In the genomic region with DNA sequence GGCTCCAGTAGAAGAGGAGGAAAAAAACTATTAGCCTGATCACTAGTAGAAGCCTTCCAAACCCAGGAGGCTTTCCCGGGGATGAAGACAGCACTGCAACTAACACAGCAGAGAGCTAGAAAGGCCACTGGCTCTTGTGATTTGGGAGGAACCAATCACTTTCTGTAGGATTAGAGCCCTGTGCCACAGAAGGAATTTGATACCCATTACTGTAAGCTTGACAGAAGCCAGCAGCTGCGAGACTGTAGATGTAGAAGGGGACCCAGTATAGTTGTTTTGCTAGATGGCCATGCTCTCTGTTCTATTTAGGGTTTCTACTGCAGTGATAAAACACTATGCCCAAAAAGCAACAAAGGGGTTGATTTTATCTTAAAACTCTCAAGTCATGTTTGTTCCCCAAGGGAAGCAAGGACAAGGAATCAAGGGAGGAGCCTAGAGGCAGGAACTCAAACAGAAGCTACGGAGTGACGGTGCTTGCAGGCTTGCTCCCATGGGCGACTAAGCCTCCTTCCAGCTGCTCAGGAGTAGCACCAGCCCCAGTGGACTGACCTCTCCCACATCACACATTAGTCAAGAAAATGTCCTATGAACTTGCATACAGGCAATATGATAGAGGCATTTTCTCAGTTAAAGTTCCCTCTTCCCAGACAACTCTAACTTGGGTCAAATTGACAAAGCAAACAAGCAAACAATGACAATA, we compare ENCODE assay signal across 29 mouse cellular contexts. TPM values are rescaled to one million over a fixed set of nuclear protein-coding genes. Genes with fewer than 3 reads are reported as not detected.
DNase-seq lines count a peak whose midpoint lies in the region; ATAC-seq and TF ChIP-seq lines count a peak whose summit lies in the region.
"Had no signal": no experiment of that assay in that cellular context is flagged by ENCODE, and none has a peak within 500 bp of the region (broad histone marks: within the 10 kb centered on the region; RNA-seq: fewer than 3 reads in every experiment).

No protein-coding gene starts in this region.

- no peak overlapping the region for H3K4me3 ChIP-seq in limb, embryonic 11.5 days (ENCODE audit: low read depth, low read length)
- no peak overlapping the region for H3K4me3 ChIP-seq in limb, embryonic 10.5 days
- H3K4me3 ChIP-seq in limb, embryonic 12.5 days (replicated peaks), result no peak overlapping the region
- no peak overlapping the region for H3K4me3 ChIP-seq in myocyte
- H3K4me3 ChIP-seq in left cerebral cortex, adult 2 months, result no peak overlapping the region
- H3K4me3 ChIP-seq: embryonic facial prominence, embryonic 13.5 days; heart, embryonic 12.5 days; heart, embryonic 15.5 days; hindbrain, embryonic 10.5 days; hindbrain, embryonic 13.5 days; intestine, embryonic 15.5 days had no signal

- WGBS in limb, embryonic 11.5 days, result 61% methylated on average over 5 of the region's 5 CpGs
- WGBS in limb, embryonic 10.5 days, result 70% methylated on average over 5 of the region's 5 CpGs
- WGBS in limb, embryonic 12.5 days, result 59% methylated on average over 5 of the region's 5 CpGs

- no peaks in the 10 kb centered on the region for H3K9me3 ChIP-seq in limb, embryonic 11.5 days (ENCODE audit: control insufficient read depth, low read length)
- no peaks in the 10 kb centered on the region for H3K9me3 ChIP-seq in limb, embryonic 10.5 days (replicated peaks)
- H3K9me3 ChIP-seq in limb, embryonic 12.5 days, result no peaks in the 10 kb centered on the region
- H3K9me3 ChIP-seq: embryonic facial prominence, embryonic 13.5 days; G1E; heart, embryonic 12.5 days; heart, embryonic 15.5 days; hindbrain, embryonic 10.5 days; hindbrain, embryonic 13.5 days; intestine, embryonic 15.5 days had no signal

- DNase-seq in embryo, embryonic 11 days, result peak; percentile 18
- DNase-seq in embryo, embryonic 10.5 days (ENCODE audit: low spot score), result no peak
- peak; percentile 25 for DNase-seq in limb, embryonic 11.5 days (ENCODE audit: low spot score)
- DNase-seq in limb, embryonic 10.5 days (ENCODE audit: low spot score), result no peak
- DNase-seq in left cerebral cortex, adult 2 months (ENCODE audit: extremely low spot score in 1 of 2, low spot score in 2 of 2), result no peak
- no peak for DNase-seq in cerebellum, adult 9-10 months
- DNase-seq: adrenal gland, adult 2 months; adrenal gland, postnatal 14 days; cerebellum, adult 11 months; cerebellum, adult 2 months; cerebellum, postnatal 14 days; forebrain, postnatal 0 days; gastrocnemius, postnatal 25 days; heart, adult 18-20 months; heart, postnatal 10 days; heart, postnatal 36 days had no signal

- TF ChIP-seq POLR2A in myocyte (IDR thresholded peaks at IDR 0.05; ENCODE audit: insufficient read length, low read depth), result no peak

- no peak overlapping the region for H3K9ac ChIP-seq in limb, embryonic 11.5 days (ENCODE audit: low read length)
- H3K9ac ChIP-seq in limb, embryonic 12.5 days (replicated peaks), result no peak overlapping the region
- H3K9ac ChIP-seq: embryonic facial prominence, embryonic 13.5 days; forebrain, postnatal 0 days; heart, embryonic 12.5 days; heart, embryonic 15.5 days; hindbrain, embryonic 13.5 days; intestine, embryonic 15.5 days had no signal

- H3K27me3 ChIP-seq in limb, embryonic 11.5 days (ENCODE audit: control insufficient read depth, insufficient read depth, low read length), result no peaks in the 10 kb centered on the region
- H3K27me3 ChIP-seq in limb, embryonic 10.5 days (ENCODE audit: low read depth, poor library complexity, severe bottlenecking), result no peaks in the 10 kb centered on the region
- H3K27me3 ChIP-seq in limb, embryonic 12.5 days, result no peaks in the 10 kb centered on the region
- no peaks in the 10 kb centered on the region for H3K27me3 ChIP-seq in myocyte (ENCODE audit: control insufficient read depth, insufficient read depth, insufficient read length)
- H3K27me3 ChIP-seq: CH12.LX; embryonic facial prominence, embryonic 13.5 days; heart, embryonic 12.5 days; heart, embryonic 15.5 days; hindbrain, embryonic 13.5 days; intestine, embryonic 15.5 days had no signal

- no peaks in the 10 kb centered on the region for H3K4me1 ChIP-seq in limb, embryonic 11.5 days (ENCODE audit: control insufficient read depth, insufficient read depth, low read length)
- peaks cover 3% of the 10 kb centered on the region; the same call in 1 of the 2 replicates for H3K4me1 ChIP-seq in limb, embryonic 10.5 days
- H3K4me1 ChIP-seq in limb, embryonic 12.5 days (replicated peaks), result no peaks in the 10 kb centered on the region
- H3K4me1 ChIP-seq: embryonic facial prominence, embryonic 13.5 days; heart, embryonic 12.5 days; heart, embryonic 15.5 days; intestine, embryonic 15.5 days had no signal

- no peaks in the 10 kb centered on the region for H3K36me3 ChIP-seq in limb, embryonic 11.5 days (ENCODE audit: control insufficient read depth, insufficient read depth, low read length)
- no peaks in the 10 kb centered on the region for H3K36me3 ChIP-seq in limb, embryonic 10.5 days
- H3K36me3 ChIP-seq in limb, embryonic 12.5 days, result no peaks in the 10 kb centered on the region
- no peaks in the 10 kb centered on the region for H3K36me3 ChIP-seq in myocyte (ENCODE audit: control insufficient read depth, insufficient read depth)
- H3K36me3 ChIP-seq: embryonic facial prominence, embryonic 13.5 days; G1E; heart, embryonic 12.5 days; heart, embryonic 15.5 days; hindbrain, embryonic 10.5 days; hindbrain, embryonic 13.5 days; intestine, embryonic 15.5 days had no signal

- H3ac ChIP-seq in myocyte (ENCODE audit: control insufficient read depth, insufficient read length), result no peak overlapping the region

- H3K79me2 ChIP-seq in myocyte (ENCODE audit: control insufficient read depth, insufficient read depth), result no peaks in the 10 kb centered on the region

- no peak overlapping the region for H3K4me2 ChIP-seq in limb, embryonic 11.5 days (ENCODE audit: low read depth, severe bottlenecking)
- no peak overlapping the region for H3K4me2 ChIP-seq in limb, embryonic 12.5 days
- H3K4me2 ChIP-seq in myocyte (ENCODE audit: low read depth), result peak overlapping the region; percentile 59
- H3K4me2 ChIP-seq: embryonic facial prominence, embryonic 13.5 days; heart, embryonic 12.5 days; heart, embryonic 15.5 days; hindbrain, embryonic 13.5 days; intestine, embryonic 15.5 days had no signal

- no peak overlapping the region for H3K27ac ChIP-seq in limb, embryonic 11.5 days (replicated peaks; ENCODE audit: low read depth, low read length)
- H3K27ac ChIP-seq in limb, embryonic 10.5 days, result no peak overlapping the region
- H3K27ac ChIP-seq in limb, embryonic 12.5 days, result 0 out of 2 replicates have a peak overlapping the region, but pooled peaks have one; percentile 31
- H3K27ac ChIP-seq in left cerebral cortex, adult 2 months, result no peak overlapping the region
- H3K27ac ChIP-seq: embryonic facial prominence, embryonic 13.5 days; heart, embryonic 15.5 days; hindbrain, embryonic 10.5 days; hindbrain, embryonic 13.5 days; intestine, embryonic 15.5 days had no signal

- ATAC-seq in limb, embryonic 11.5 days (ENCODE audit: insufficient number of reproducible peaks, low FRiP score, low TSS enrichment, low read depth), result no peak
- ATAC-seq in limb, embryonic 12.5 days (ENCODE audit: insufficient number of reproducible peaks, insufficient read depth, low FRiP score, low TSS enrichment, low read depth), result no peak
- ATAC-seq: forebrain, embryonic 14.5 days; forebrain, postnatal 0 days; hindbrain, embryonic 16.5 days; intestine, embryonic 15.5 days; Patski had no signal

- TF ChIP-seq CTCF in left cerebral cortex, adult 2 months (IDR thresholded peaks at IDR 0.05), result no peak

- intact Hi-C loops in left cerebral cortex, adult 2 months (cut with DNase I), result no loop called here

TF ChIP-seq in myocyte, 11 proteins besides CTCF, POLR2A, EP300 and RAD21:
- TF ChIP-seq SRF (IDR thresholded peaks at IDR 0.05; ENCODE audit: control insufficient read depth, insufficient read length, low read depth) (no peak), TCF12 (IDR thresholded peaks at IDR 0.05; ENCODE audit: insufficient read depth, poor library complexity, severe bottlenecking) (peak; percentile 38), USF1 (IDR thresholded peaks at IDR 0.05; ENCODE audit: low read depth) (no peak), E2F4 (IDR thresholded peaks at IDR 0.05; ENCODE audit: insufficient read depth) (no peak), MYOG (IDR thresholded peaks at IDR 0.05; ENCODE audit: control insufficient read depth in 1 of 3, insufficient read depth in 1 of 3, insufficient read length in 2 of 3, low read depth in 2 of 3) (peak in 1 of 3 experiments; percentile 21), POLR2AphosphoS2 (IDR thresholded peaks at IDR 0.05; ENCODE audit: insufficient read length, low read depth) (no peak), MYOD1 (IDR thresholded peaks at IDR 0.05; ENCODE audit: control insufficient read depth in 1 of 3, insufficient read length in 2 of 3, low read depth in 2 of 3) (peak; percentile 84 to 92 (median 88)), REST (IDR thresholded peaks at IDR 0.05; ENCODE audit: insufficient read depth, insufficient read length) (no peak), TCF3 (IDR thresholded peaks at IDR 0.05; ENCODE audit: insufficient read length, low read depth) (no peak), CEBPB (IDR thresholded peaks at IDR 0.05; ENCODE audit: insufficient read depth, poor library complexity, severe bottlenecking) (no peak), MAX (IDR thresholded peaks at IDR 0.05; ENCODE audit: low read depth) (no peak)

RNA-seq across cellular contexts. Expression of a gene that starts 27.6 kb away (rescaled TPM):
- 12.5 and 12.8 TPM in 2 replicates for polyA plus RNA-seq in limb, embryonic 11.5 days (2014; fragmentation: Nextera tagmentation; extraction: Ambion mirVana)
- 6.6 and 8.3 TPM in 2 replicates for polyA plus RNA-seq in limb, embryonic 10.5 days (2016; fragmentation: Nextera tagmentation; extraction: Ambion mirVana)
- 12.7 and 13.7 TPM in 2 replicates for polyA plus RNA-seq in limb, embryonic 12.5 days (2016; fragmentation: Nextera tagmentation; extraction: Ambion mirVana)
- 17.6 TPM for polyA plus RNA-seq in myocyte (2012; fragmentation: generic; extraction: Trizol)
- 100 to 1,000 TPM in 1 of 2 experiments, 10 to 100 TPM in 1; 99.3 to 109 TPM for total RNA-seq in left cerebral cortex, adult 2 months (2021)
- polyA plus RNA-seq: G1E had no signal

RNA-seq across cellular contexts. Expression of a gene that starts 51.2 kb away (rescaled TPM):
- polyA plus RNA-seq in limb, embryonic 11.5 days (2014; fragmentation: Nextera tagmentation; extraction: Ambion mirVana), result 0.60 and 0.61 TPM in 2 replicates
- 0.66 and 0.67 TPM in 2 replicates for polyA plus RNA-seq in limb, embryonic 10.5 days (2016; fragmentation: Nextera tagmentation; extraction: Ambion mirVana)
- 0.91 and 0.98 TPM in 2 replicates for polyA plus RNA-seq in limb, embryonic 12.5 days (2016; fragmentation: Nextera tagmentation; extraction: Ambion mirVana)
- polyA plus RNA-seq in myocyte (2012; fragmentation: generic; extraction: Trizol), result 0.20 TPM
- total RNA-seq in left cerebral cortex, adult 2 months (2021), result 10 to 100 TPM; 63.3 to 68.9 TPM
- polyA plus RNA-seq: G1E had no signal

Comparison
In these comparisons a context has a peak if more than half of its experiments do, and no peak if none do; other contexts are left out.
1. DNase-seq: peak in embryo, embryonic 11 days (single experiment) and limb, embryonic 11.5 days (single experiment); none in embryo, embryonic 10.5 days (single experiment), limb, embryonic 10.5 days (single experiment), left cerebral cortex, adult 2 months (0 of 2) and cerebellum, adult 9-10 months (single experiment).